Mouse (Mus musculus): ENCODE data around the gene Kirrel3. TPM values are rescaled to one million over a fixed set of nuclear protein-coding genes. Genes with fewer than 3 reads are reported as not detected.

The Kirrel3 gene
- polyA plus RNA-seq, 1 experiment = 0.80 TPM

DNA sequence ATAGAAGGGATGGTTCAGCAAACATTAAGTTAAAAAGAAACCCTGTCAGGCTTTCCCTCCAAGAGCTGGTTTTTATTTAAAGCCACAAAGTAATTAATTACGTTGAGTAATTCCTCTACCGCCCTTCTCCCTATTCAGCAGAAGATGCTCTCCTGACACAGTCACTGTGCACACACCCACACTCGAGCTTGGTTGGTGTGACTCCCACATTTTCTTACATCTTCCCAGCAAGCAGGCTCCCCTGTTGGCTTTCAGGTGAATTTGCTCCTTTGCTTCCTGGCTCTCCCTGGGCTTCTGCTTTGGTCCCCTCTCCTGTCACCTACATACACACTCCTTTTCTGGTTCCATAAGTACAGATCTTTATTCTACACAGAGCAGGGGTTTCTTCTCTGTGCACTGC, 203.7 kb downstream of the Kirrel3 start:
- no peak overlapping the region for H3K4me3 ChIP-seq (replicated peaks; ENCODE audit: extremely low read depth, low read depth, low read length)
- TF ChIP-seq CTCF (IDR thresholded peaks at IDR 0.05; ENCODE audit: insufficient read depth, low read length) = no peak
- TF ChIP-seq POLR2A (IDR thresholded peaks at IDR 0.05; ENCODE audit: borderline replicate concordance, extremely low read depth, low read depth, low read length) = no peak
- no peaks in the 10 kb centered on the region for H3K4me1 ChIP-seq (ENCODE audit: control insufficient read depth, insufficient read depth, low read length)
- 53% methylated on average over 3 of the region's 3 CpGs for WGBS
- no peak for DNase-seq

DNA sequence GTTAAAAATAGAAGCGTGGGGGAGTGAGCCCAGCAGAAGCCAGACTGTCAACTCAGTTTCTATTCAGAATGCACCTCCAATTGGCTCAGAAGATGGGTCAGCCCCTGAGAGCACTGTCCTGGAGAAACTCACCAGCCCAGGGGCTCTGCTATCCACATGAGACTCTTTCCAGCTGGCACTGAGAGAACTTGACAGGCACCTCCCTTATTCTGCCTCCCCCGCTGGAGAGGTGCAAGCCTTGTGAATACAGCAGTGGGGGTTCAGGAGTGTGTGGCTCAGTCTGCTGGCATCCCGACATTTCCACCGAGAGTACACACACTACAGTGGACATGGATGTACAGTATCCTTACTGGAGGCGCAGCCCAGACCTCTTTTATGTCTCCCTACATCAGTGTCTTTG, 210.0 kb downstream of the Kirrel3 start:
- Histone ChIP-seq H3K4me3 (replicated peaks; ENCODE audit: extremely low read depth, low read depth, low read length) (no peak overlapping the region), H3K4me1 (ENCODE audit: control insufficient read depth, insufficient read depth, low read length) (no peaks in the 10 kb centered on the region)
- WGBS = 62% methylated on average over 5 of the region's 5 CpGs
- TF ChIP-seq POLR2A (IDR thresholded peaks at IDR 0.05; ENCODE audit: borderline replicate concordance, extremely low read depth, low read depth, low read length) = no peak
- TF ChIP-seq CTCF (IDR thresholded peaks at IDR 0.05; ENCODE audit: insufficient read depth, low read length) = no peak
- no peak for DNase-seq

DNA sequence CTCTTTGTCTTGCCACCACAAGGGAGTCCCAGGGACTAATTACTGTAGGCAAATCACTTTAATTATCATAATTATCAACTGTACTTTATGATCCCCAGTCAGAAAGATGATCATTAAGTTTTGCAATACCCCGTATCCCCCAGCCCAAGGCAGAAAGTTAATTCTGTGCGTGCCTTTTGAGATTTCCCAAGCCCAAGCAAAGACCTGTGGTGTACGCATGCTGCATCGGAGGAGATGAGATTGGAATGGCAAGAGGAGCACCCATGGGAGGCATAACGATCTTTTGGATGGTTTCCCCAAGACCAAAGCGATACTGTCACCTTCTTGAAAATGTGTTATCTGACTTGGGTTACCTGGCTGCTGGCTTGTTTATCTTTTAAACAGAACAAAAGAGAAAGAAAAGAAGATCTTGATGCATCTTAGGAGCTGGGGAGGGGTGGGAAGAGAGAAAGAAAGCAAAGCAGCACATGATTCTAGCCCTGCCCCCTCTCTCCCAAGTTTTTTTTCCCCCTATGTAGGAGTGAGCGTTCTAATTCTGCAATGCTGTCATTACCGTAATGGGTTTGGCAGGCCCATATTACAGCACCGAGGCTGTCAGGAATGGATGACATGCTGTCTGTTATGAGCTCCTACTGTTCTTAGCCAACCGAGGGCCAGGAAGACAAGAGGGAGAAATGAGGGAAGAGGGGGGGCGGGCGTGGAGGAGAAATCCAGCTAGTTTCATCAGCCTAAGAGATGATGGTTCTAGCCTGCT, 218.0 kb downstream of the Kirrel3 start:
- WGBS = 76% methylated on average over 12 of the region's 12 CpGs

DNA sequence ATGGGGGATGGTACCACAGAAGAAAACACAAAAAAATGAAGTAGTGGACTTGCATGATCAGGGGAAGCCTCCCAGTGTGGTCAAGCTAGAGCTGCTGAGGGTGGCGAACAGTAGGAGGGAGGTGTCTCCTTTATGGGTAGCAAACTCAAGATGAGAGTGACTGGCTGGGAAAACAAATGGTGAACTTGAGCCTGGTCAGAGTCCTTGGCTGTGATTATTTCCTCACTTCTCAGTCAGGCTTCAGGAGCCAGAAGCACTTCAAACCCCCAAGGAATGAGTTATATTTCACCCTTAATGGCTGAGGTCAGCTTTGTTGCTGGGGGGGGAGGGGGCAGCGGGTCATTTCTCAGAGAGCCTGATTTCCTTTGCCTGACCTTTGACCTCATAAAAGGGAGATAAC, 218.7 kb downstream of the Kirrel3 start:
- WGBS = 32% methylated on average over 2 of the region's 2 CpGs
- DNase-seq = no peak
- TF ChIP-seq CTCF (IDR thresholded peaks at IDR 0.05; ENCODE audit: insufficient read depth, low read length) = no peak
- TF ChIP-seq POLR2A (IDR thresholded peaks at IDR 0.05; ENCODE audit: borderline replicate concordance, extremely low read depth, low read depth, low read length) = no peak

More for the DNA sequence above, 218.0 kb downstream of the Kirrel3 start:
- Histone ChIP-seq H3K4me1 (ENCODE audit: control insufficient read depth, insufficient read depth, low read length) (no peaks in the 10 kb centered on the region), H3K4me3 (replicated peaks; ENCODE audit: extremely low read depth, low read depth, low read length) (no peak overlapping the region)
- DNase-seq = no peak
- TF ChIP-seq CTCF (IDR thresholded peaks at IDR 0.05; ENCODE audit: insufficient read depth, low read length) (no peak), POLR2A (IDR thresholded peaks at IDR 0.05; ENCODE audit: borderline replicate concordance, extremely low read depth, low read depth, low read length) (no peak)

DNA sequence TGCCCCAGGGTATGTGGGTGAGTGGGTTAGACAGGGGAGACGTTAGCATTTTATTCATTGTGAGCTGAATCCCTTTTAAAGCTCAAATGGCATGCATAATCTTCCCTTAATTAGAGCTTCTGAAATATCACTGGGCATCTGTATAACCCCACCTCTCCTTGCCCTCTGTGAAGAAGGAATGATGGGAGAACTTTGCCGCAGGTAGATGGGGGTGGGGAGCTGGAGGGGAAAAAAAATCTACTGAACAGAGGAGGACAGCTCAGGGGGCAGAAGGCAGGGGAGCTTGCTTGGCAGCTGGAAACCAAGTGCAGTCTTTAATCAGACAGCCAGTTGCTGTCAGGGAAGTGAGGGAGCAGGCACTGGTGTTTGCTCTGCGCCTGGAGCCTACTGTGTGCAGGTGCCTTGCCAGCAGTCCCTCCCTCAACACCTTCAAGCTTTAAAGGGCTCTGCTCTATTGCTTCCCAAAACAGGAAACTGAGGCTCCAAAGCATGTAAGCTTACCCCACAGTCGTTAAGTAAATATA, 220.7 kb downstream of the Kirrel3 start:
- DNase-seq = no peak
- no peaks in the 10 kb centered on the region for H3K4me1 ChIP-seq (ENCODE audit: control insufficient read depth, insufficient read depth, low read length)
- 37% methylated on average over 4 of the region's 4 CpGs for WGBS
- TF ChIP-seq CTCF (IDR thresholded peaks at IDR 0.05; ENCODE audit: insufficient read depth, low read length) (no peak), POLR2A (IDR thresholded peaks at IDR 0.05; ENCODE audit: borderline replicate concordance, extremely low read depth, low read depth, low read length) (no peak)
- H3K4me3 ChIP-seq (replicated peaks; ENCODE audit: extremely low read depth, low read depth, low read length) = no peak overlapping the region

More for the DNA sequence above, 218.7 kb downstream of the Kirrel3 start:
- Histone ChIP-seq H3K4me1 (ENCODE audit: control insufficient read depth, insufficient read depth, low read length) (no peaks in the 10 kb centered on the region), H3K4me3 (replicated peaks; ENCODE audit: extremely low read depth, low read depth, low read length) (no peak overlapping the region)

DNA sequence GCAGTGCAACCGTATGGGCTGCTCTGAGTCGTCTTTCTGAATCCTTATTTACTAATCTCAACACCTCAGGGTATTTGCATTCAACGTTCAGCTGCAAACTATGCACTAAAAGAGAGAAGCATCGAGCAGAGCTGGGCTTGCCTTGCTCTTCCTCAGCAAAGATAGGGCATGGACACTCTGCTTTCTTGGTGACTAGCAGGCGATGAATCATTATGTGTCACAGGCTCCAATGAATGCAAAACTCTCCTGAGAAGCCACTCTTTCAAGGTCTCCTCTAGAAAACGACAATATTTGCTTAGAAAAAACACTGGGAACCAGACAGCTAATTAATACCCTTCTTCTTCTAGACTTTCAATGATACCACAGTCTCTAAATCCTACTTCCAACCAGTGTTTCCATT, 223.0 kb downstream of the Kirrel3 start:
- TF ChIP-seq CTCF (IDR thresholded peaks at IDR 0.05; ENCODE audit: insufficient read depth, low read length) = no peak
- no peak for TF ChIP-seq POLR2A (IDR thresholded peaks at IDR 0.05; ENCODE audit: borderline replicate concordance, extremely low read depth, low read depth, low read length)
- WGBS = 74% methylated on average over 6 of the region's 6 CpGs

GRCm38 (mm10) chr9:34711996-34712395, 226.3 kb downstream of the Kirrel3 start:
- no peak for TF ChIP-seq POLR2A (IDR thresholded peaks at IDR 0.05; ENCODE audit: borderline replicate concordance, extremely low read depth, low read depth, low read length)
- no peak for TF ChIP-seq CTCF (IDR thresholded peaks at IDR 0.05; ENCODE audit: insufficient read depth, low read length)
- H3K4me1 ChIP-seq (ENCODE audit: control insufficient read depth, insufficient read depth, low read length) = no peaks in the 10 kb centered on the region
- 41% methylated on average over 1 of the region's 1 CpGs for WGBS
- no peak for DNase-seq
- H3K4me3 ChIP-seq (replicated peaks; ENCODE audit: extremely low read depth, low read depth, low read length) = no peak overlapping the region

More for the DNA sequence above, 223.0 kb downstream of the Kirrel3 start:
- no peak for DNase-seq
- Histone ChIP-seq H3K4me1 (ENCODE audit: control insufficient read depth, insufficient read depth, low read length) (no peaks in the 10 kb centered on the region), H3K4me3 (replicated peaks; ENCODE audit: extremely low read depth, low read depth, low read length) (no peak overlapping the region)

DNA sequence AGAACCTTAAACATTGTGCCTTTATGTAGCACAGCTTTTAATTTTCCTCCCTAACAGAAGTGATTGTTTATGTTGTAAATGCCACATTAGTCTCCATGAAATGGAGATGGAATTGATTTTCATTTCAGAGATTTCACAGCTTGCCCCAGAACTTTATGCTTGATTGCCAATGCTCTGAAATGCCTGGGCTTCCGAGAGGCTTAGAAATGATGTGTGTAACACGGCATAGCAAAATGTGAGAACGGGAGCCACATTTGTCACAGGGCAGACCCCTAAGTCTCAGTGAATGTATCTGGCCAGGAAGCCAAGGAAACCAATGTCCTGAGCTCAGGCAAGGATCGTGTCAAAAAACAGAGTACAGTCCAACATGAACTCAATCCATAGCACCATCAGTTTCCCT, 227.3 kb downstream of the Kirrel3 start:
- TF ChIP-seq POLR2A (IDR thresholded peaks at IDR 0.05; ENCODE audit: borderline replicate concordance, extremely low read depth, low read depth, low read length) = no peak
- no peak for TF ChIP-seq CTCF (IDR thresholded peaks at IDR 0.05; ENCODE audit: insufficient read depth, low read length)
- WGBS = 75% methylated on average over 4 of the region's 4 CpGs

GRCm38 (mm10) chr9:34713462-34713926, 227.8 kb downstream of the Kirrel3 start:
- TF ChIP-seq CTCF (IDR thresholded peaks at IDR 0.05; ENCODE audit: insufficient read depth, low read length) (no peak), POLR2A (IDR thresholded peaks at IDR 0.05; ENCODE audit: borderline replicate concordance, extremely low read depth, low read depth, low read length) (no peak)
- DNase-seq = no peak
- WGBS = 84% methylated on average over 4 of the region's 4 CpGs
- Histone ChIP-seq H3K4me3 (replicated peaks; ENCODE audit: extremely low read depth, low read depth, low read length) (no peak overlapping the region), H3K4me1 (ENCODE audit: control insufficient read depth, insufficient read depth, low read length) (no peaks in the 10 kb centered on the region)

More for the DNA sequence above, 227.3 kb downstream of the Kirrel3 start:
- H3K4me3 ChIP-seq (replicated peaks; ENCODE audit: extremely low read depth, low read depth, low read length) = no peak overlapping the region
- DNase-seq = no peak
- H3K4me1 ChIP-seq (ENCODE audit: control insufficient read depth, insufficient read depth, low read length) = no peaks in the 10 kb centered on the region
